Mouse (Mus musculus): ENCODE results near the gene Mybpc1.

DNA sequence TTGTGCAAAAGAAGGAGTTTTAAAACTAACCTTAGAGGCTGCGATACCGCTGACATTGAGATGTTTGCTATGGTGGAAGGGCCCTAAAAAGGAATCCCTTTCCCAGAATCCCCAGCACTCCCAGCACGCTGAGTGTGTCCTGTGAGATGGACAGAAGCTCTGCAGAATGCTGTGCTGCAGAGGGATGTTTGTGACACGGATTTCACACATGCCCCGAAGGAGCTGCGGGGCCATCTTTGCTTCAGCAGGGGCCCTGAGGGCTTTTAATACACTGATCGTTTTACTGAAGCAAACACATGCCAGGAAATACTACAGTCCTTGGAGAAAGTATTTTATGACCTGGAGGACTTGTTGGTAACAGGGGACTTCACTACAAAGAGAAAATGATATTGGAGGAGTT lies 1.7 kb upstream of the Mybpc1 start:
- TF ChIP-seq CTCF (IDR thresholded peaks at IDR 0.05; ENCODE audit: extremely low read depth, insufficient read length, insufficient replicate concordance, low read depth, low read length) (no peak), POLR2A (IDR thresholded peaks at IDR 0.05; ENCODE audit: low read depth, low read length) (no peak)

All from small intestine, adult 2 months (tissue).